Mouse (Mus musculus) kidney, postnatal 14 days (tissue): ENCODE data around the gene Sun1.

Source experiments
- DNase-seq: peaks from one replicate; pipeline ENCODE4 v3.0.0; 2022; ENCODE audit warnings: mixed read lengths

Sun1 gene

DNA sequence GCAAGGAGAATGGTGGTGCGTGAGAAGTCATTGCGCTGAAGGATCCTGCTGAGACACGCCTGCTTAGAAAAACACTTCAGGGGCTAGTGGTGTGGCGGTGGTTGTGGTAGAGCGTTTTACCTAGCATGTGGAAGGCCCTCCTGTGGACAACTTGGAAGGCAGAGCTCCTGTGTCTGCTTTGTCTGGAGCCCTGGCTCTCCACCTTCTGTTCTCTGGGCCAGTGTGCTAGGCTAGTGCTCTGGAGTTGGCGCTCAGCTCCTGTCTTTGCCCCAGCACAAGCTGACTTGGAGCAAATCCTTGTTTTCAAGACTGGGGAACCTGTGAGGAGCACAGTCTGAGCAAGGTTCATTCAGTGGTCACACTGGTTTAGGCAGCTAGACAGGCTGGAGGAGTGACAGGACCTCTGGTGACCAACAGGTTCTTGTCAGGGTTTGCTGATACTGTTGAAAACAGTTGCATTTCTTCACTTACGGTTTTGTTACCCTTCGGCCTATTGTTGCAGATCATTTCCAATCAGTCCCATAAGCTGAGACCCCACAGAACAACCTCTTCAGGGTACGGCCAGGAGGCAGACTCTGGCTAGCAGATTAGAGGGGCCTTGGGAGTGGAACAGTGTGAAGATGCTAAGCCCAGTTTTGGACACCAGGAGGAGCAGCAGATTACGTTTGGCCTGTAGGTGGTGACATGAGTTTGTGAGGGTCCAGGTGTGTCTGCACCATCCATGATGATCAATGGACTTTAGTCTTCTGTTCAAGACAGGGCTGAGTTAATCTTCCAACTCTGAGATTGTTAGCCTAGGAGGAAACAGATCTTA is 8.6 kb downstream of the Sun1 start:
- no peak for DNase-seq

DNA sequence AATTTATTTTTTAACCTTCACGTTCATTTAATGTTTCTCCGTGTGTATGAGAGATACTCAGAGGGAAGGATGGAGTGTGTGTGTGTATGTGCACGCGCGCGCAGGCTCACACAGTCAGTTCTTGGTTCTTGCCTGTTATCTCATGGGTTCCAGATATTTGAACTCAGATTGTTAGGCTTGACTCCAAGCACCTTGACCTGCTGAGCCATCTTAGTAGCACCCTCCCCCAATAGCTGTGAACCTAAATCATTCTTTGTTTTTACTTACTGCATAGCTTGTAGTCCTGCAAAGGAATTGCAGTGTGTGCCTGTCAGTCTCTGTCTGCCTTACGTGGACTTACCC is 9.2 kb downstream of the Sun1 start:
- no peak for DNase-seq

DNA sequence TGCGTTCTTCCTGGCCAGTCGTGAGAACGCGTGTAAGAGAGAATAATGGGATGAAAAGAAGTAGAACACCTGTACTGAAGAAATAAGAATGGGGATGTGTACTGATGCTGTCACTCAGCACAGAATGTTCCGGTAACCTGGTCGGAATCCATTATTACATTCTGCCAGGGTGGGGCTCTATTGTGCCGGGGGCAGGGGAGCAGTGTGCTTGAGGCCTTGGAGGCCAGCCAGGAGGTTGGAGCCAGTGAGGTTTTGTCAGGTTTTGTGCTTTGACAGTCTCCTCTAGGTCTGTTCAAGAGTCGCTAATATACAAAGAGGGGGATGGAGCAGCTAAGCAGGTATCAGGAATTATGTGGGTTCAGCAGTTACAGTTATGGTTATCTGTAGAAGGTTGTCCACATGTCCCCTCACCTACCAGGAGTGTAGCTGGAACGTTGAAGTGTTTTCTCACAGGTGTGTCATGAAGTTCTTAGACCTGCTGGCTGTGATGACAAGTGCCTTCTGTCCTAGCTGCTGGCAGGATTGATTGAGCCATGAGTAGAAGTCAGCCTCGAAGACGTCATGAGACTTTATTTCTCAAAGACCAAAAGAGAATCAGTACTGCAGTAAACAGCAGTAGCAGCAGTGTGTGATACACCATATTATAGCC is 11.4 kb downstream of the Sun1 start:
- no peak for DNase-seq

DNA sequence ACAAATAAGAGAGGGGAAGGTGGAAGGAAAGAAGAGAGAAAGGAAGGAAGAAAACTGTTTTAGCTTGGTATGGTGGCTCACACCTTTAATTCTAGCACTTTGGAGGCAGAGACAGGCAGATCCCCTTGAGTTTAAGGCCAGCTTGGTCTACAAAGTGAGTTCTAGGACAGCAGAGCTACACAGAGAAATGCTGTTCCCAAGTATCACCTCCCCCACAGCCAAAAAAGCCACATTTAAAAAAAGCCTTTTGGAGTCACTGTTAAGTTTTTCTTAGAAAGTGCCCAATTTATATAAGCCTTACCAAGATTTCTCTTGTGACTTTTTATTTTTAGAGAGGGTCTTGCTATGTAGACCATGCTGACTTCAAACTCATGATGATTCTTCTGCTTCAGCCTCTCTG is 13.9 kb downstream of the Sun1 start:
- DNase-seq: no peak

DNA sequence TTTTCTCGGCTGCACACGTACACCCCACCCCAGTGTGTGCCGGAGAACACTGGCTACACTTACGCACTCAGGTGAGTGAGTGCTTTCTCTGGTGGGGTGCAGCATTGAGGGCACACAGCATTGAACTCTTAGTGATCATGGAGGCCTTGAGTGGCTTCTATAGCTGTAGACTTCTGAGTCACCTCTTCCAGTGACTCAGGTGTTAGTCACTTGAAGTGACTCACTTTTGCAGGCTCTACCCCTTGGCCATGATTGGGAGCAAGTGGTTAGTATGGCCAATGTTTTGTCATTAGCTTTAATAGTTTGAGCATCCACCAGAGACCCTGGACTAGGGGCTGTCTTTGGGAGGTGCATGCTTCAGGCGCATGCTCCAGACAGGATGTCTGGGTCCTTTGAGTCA is 14.7 kb downstream of the Sun1 start:
- no peak for DNase-seq

DNA sequence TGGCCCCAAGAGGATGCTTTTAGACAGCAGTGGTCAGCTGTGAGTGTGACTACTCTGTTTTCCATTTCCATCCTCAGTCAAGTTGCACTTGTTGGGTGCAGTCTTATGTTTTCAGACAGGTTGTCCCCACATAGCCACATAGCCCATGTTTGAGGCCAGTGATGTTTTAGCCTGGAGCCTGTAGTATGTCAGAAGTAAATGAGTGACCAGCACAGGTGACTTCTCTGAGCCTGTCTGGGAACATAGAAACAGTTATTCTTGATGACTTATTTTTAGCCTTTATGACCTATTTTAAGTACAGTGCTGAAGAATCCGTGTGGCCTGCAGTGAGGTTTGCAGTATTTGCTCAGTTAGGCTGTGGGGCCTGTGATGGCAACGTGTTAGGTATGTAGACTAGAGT is 15.7 kb downstream of the Sun1 start:
- no peak for DNase-seq

DNA sequence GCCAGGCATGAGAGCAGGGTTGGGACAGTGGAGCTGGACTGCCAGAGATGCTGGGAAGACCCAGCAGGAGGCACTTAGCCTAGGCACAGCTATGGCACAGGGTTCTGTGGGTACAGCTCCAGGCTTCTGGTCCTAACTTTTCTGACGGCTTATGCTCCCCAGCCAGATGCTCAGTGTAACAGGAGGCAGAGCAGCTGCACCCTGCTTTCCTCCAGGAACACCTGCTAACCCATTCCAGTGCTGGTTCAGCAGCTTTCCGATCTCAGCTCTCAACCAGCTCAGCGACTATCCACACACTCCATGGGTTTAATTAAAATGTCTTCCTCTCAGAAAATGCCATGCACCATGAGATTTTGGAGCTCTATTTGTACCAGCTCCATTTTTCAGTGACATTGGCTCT is 16.3 kb downstream of the Sun1 start:
- no peak for DNase-seq

DNA sequence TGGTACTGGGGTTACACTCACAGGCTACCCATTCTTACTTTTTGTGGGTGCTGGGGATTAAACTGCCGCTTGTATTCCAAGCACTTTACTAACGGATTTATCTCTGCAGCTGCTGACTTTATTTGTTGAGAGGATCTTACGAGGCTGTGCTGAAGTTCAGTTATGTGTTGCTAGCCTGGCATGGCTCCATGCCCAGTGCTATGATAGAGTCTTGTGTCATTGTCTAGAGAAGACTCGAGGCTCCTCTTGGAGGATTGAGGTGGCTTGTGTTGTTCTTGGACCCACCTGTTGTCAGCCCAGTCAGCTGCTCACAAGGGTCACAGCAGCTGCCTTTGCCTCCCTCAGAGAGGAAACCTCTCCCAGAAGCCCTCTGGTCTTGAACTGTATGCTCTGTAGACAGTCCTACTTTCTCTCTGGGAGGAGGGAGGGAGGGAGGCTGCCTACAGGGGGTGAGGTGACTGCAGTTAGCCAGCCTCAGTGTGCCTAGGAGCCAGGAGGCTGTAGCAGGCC is 19.6 kb downstream of the Sun1 start:
- peak; percentile 23 for DNase-seq

DNA sequence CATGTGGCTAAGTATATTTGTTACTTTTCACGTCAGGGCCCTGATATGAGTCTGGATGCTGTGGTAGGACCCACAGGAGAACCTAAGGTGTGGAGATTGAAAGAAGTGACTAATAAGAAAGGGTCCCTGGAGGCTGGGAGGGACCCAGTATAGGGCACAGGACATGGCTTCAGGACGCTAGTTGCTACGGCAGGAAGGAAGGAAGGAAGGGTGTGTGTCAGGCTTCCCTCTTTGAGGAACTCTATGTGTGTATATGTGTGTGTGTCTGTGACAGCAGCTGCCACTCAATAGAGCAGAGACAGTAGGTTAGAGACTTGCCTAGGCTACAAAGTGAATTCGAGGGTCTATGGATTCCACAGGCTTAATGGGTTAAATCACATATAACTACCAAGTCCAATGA is 20.2 kb downstream of the Sun1 start:
- peak; percentile 36 for DNase-seq

DNA sequence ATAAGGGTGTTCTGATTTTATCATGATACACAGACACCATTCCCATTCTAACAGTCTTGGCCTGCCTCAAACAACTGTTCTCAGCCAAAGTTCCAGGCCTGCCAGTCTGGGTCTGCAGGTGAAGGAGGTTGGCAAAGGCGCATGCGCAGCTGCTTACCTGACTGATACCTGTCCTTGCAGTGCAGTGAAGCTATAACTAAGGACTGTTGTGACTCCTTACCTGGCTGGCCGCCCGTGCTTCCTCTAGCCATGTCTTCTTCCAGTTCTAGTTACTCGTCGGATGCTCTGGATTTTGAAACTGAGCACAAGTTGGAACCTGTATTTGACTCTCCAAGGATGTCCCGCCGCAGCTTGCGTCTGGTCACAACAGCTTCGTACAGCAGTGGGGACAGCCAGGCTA is 22.9 kb downstream of the Sun1 start:
- no peak for DNase-seq

DNA sequence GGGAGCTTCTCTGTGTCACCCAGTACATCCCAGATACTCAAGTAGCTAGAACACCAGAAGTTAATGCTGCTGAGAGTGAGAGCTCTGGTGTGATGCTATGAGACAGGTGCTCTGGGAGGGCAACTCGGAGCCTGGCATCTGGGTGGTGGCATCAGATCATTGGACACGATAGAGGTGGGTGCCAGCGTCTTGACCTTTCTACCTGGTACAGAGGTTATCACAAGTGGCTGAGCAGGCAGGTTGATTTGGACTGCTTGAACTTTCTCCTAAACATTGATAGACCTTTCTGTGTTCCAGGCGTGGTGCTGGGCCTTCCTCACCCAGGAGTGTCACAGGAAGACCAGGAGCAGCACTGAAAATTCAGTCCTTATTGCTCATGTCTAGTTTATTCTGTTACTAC is 26.8 kb downstream of the Sun1 start:
- no peak for DNase-seq

DNA sequence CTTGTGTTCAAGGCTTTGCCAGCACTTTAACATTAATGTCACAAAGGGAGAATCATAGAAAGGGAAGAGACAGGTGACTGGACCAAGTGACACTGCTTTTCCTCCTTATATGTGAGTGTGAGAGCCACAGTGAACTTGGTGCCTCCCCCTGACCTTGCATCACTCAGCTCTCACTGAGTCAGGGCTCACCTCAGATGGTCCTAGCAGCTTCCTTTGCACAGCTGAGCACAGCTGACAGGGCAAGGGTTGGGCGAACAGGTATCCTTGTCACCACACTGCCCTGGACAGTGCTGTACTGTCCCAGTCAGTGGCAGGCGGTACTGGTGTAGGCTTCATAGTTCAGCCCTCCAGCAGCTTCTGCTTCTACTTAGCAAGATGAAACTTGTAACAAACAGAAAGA is 27.2 kb downstream of the Sun1 start:
- no peak for DNase-seq

DNA sequence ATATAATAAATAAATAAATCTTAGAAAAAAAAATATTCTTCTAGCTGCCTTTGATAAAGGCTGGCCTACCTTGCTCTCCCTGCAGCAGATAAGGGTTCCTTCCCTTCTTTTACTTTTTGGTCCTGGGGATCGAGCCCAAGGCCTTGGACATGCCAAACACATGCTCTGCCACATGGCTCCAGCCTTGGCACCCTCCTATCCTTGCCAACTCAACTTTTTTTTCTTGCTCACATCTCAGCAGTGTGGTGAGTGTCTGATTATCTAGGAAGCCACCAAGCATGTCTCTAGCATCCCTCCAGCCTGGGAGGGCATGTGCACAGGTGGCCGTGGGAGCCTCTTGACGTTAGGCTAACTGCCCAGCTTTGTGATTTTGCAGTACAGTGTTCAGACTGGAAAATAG is 27.9 kb downstream of the Sun1 start:
- no peak for DNase-seq

DNA sequence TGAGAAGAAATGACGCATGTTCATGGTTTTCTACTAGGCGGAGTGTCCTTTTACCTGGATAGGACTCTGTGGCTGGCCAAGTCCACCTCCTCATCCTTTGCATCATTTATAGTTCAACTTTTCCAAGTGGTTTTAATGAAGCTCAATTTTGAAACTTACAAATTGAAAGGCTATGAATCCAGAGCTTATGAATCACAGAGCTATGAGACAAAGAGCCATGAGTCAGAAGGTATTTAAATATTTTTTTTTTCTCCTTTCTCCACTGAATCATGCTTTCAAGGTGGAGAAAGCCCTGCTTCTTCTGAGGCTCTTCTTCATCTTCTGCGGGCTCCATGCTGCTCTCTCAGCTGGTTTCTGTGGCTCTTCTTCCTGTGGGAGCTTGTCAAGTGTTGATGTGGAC is 29.3 kb downstream of the Sun1 start:
- DNase-seq: no peak

DNA sequence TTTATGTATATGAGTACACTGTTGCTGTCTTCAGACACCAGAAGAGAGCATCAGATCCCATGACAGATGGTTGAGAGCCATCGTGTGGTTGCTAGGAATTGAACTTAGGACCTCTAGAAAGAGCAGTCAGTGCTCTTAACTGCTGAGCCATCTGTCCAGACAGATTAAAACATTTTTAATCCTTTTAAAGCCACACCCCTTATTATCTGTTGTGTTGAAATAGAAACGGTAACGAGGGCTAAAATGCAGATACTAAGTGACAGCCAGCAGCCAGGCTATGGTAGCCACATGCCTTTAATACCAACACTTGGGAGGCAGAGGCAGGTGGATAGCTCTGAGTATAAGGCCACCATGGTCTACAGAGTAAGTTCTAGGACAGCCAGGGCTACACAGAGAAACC is 31.6 kb downstream of the Sun1 start:
- no peak for DNase-seq

DNA sequence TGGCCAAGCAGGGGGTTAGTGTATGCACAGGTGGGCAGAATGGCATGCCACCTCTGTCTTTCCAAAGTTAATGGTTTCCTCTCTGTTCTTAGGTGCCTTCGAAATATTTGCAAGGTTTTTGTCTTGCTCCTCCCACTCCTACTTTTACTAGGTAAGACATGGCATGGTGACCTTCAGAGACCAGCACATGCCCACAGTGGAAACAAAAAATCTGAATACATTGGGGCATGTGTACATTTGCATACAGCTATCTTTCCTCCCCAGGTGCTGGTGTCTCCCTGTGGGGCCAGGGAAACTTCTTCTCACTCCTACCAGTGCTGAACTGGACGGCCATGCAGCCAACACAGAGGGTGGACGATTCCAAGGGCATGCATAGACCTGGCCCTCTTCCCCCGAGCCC is 34.0 kb downstream of the Sun1 start:
- no peak for DNase-seq

DNA sequence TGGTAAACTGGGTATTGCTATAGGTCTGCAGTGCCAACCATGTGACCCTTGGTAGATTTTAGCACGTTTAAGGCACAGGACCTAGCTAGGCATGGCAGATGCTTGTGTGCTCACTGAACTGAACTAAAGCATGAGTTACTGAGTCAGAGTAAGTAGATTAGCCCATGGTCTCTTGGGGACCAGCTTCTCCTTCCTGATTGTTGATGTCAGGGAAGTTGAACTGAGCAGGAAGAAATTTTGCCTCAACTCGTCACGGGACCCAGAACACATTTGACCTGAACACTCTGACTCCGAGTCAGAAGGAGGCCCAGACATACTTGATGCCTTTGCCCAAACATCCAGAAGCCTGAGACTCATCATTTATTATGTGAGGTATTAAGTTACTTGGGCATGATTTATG is 37.0 kb downstream of the Sun1 start:
- DNase-seq: no peak

DNA sequence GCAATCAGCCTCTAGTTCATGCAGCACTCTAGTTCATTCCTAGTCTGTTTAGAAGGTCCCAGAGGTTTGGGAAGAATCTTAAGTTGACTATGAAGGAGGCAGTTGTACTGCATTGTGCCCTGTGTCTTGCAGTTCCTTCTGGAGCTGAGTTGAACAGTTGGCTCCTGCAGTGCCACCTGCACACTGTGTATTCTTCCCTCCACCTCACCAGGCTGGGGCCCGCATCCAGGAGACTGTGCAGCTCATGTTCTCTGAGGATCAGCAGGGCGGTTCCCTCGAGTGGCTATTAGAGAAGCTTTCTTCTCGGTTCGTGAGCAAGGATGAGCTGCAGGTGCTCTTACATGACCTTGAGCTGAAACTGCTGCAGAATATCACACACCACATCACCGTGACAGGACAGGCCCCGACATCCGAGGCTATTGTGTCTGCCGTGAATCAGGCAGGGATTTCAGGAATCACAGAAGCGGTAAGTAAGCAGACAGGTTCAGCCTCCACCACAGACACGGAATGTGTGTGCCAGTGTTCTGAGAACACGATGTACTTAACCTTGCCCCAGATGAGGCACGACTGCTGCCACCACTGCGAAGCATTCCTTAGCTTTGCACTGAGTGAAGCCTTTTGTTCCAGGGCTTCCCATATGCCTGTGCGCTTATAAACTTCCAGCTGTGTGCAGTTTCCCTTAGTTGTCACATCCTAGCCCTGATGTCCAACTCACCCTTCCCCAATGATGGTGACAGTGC is 40.8 kb downstream of the Sun1 start:
- DNase-seq: no peak

DNA sequence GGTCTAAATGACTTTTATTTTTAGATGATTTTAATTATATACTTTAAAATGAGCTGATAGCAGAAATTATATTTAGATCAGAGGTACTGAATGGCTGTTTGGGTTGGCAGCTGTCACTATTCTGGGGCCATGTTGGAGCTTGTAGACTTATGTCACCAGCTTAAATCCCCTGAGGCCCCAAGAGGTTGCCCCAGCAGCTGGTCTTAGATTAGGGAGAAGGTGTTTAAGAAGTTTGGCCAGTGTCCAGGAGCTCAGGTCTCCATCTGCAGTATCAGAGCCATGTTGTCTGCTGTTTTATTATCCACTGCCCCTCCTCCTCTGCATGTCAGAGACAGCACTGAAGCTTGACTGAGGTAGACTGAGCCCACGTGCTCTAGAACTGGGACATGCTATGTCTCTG is 42.9 kb downstream of the Sun1 start:
- DNase-seq: no peak

DNA sequence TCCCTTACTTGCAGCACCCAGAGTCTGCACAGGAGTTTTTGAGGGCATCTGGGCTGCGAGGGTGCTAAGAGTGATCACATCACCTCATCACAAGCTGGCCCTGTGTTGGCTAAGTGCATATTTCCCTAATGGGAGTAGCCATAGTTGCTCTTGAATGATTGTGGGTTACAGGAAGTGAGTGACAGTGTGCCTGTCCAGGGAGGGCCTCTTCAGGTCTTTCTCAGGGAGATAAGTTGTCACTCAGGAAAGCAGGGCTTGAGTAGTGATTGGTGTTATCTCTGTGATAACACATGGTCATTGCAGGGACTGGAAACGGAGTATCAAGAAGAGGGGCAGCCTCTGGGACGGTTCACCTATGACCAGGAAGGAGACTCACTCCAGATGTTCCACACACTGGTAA is 47.3 kb downstream of the Sun1 start:
- DNase-seq: no peak

DNA sequence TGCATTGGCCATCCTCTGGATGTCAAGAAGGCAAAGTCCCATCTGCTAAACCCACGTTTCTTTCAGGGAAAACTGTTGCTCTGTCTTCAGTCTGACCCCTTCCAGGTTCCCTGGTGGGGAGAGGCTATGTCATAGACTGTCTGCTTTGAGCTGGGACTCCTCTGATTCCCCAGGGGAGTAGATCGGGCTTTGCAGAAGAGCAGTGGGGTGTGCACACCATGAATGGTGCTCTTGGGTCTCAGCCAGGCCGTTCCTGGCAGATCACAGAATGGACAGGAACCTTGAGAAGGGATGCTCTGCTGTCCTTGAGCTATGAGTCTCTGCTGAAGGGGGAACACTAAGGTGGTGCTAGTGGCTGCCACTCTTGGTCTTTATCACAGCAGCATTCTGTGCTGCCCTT is 48.4 kb downstream of the Sun1 start:
- no peak for DNase-seq

DNA sequence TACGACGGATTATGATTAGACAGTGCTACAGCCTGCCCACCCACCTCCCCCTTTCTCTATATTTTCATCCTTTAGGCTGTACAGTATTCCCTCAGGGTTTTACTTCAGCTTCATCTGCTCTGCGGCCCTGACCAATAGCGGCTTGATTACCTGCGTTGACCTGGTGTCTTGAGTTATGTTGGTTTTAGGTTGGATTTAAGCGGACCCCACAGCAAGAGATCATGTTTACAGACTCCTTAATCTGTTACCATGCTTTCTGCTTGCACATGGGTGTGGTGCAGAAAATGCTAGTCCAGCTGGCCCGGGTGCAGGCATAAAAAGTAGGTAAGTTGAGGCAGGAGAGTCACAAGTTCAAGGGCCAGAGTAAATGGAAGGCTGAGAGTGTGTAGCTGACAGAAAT is 50.8 kb downstream of the Sun1 start:
- no peak for DNase-seq

DNA sequence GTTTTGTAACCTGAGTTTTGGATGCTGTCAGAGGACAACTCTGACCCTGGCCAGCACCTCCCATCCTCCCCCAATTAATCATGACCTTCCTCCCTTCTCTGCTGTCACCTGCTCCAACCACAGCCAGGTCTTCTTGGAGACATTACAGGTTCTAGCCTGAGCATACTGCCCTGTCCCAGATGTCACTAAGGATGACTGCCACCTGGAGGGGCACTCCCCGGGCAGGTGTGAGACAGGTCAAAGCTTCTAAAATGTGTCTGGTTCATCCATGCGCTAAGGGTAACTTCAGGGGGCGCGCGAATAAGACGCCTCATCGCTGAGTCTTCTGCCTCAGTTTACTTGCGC is 51.3 kb downstream of the Sun1 start:
- no peak for DNase-seq
